Mouse (Mus musculus) thymus, adult 2 months (tissue): ENCODE results near the gene Lmntd2. TPM values are rescaled to one million over a fixed set of nuclear protein-coding genes. Genes with fewer than 3 reads are reported as not detected.

Source experiments
- DNase-seq: peaks from one replicate; pipeline ENCODE4 v3.0.0; 2021
- H3K27ac ChIP-seq: fragments of 200-500 bp; 2 replicates; pipeline ENCODE4 v1.5.1; 2012; ENCODE audit warnings: low read length, control low read depth; ENCODE audit not compliant: control insufficient read depth, insufficient read depth
- H3K27me3 ChIP-seq: fragments of 200-500 bp; 2 replicates; pipeline ENCODE4 v1.6.1; 2012; ENCODE audit warnings: mild to moderate bottlenecking, low read length, moderate library complexity, mixed read lengths; ENCODE audit not compliant: control insufficient read depth, insufficient read depth
- H3K36me3 ChIP-seq: fragments of 200-500 bp; 2 replicates; pipeline ENCODE4 v1.6.1; 2012; ENCODE audit warnings: mild to moderate bottlenecking, low read length, moderate library complexity; ENCODE audit not compliant: control insufficient read depth, insufficient read depth
- H3K4me1 ChIP-seq: fragments of 200-500 bp; replicated peaks from 2 replicates; pipeline ENCODE4 v1.6.1; 2012; ENCODE audit warnings: low read length; ENCODE audit not compliant: control insufficient read depth, insufficient read depth
- H3K4me3 ChIP-seq: fragments of 200-500 bp; 2 replicates; pipeline ENCODE4 v1.5.1; 2012; ENCODE audit warnings: mild to moderate bottlenecking, low read length, control low read depth, moderate library complexity; ENCODE audit not compliant: control insufficient read depth, insufficient read depth
- CTCF ChIP-seq: fragments of 200-500 bp; IDR thresholded peaks from 2 replicates; pipeline ENCODE4 v1.5.1; 2012; ENCODE audit warnings: mild to moderate bottlenecking, control low read depth, low read length, moderate library complexity, borderline replicate concordance; ENCODE audit not compliant: control insufficient read depth, poor library complexity, insufficient read depth; ENCODE audit errors: extremely low read depth
- POLR2A ChIP-seq: fragments of 200-500 bp; IDR thresholded peaks from 2 replicates; pipeline ENCODE4 v1.6.1; 2012; ENCODE audit warnings: mild to moderate bottlenecking, low read length, control low read depth, moderate library complexity; ENCODE audit not compliant: control insufficient read depth, poor library complexity, insufficient read depth; ENCODE audit errors: extremely low read depth
- WGBS: fragments of 180-500 bp; shearing (Covaris S2); methylation state at CpG from one replicate; pipeline ENCODE4 v1.1.7; 2018; 5-methylcytosine and 5-hydroxymethylcytosine counted together
- polyA plus RNA-seq: library from polyadenylated mRNA; depleted of rRNA; stranded (reverse); fragments of >200 nt; gene quantifications from 2 replicates; pipeline ENCODE4 v1.2.3, GENCODE M21; 2012

Lmntd2 gene
- polyA plus RNA-seq, 1 experiment: 5.5 TPM

- TF ChIP-seq POLR2A: no peak
- TF ChIP-seq CTCF: no peak
- Histone ChIP-seq H3K4me1 (peaks cover 17% of the 10 kb centered on the region), H3K4me3 (peak overlapping the region; percentile 99), H3K36me3 (peaks cover 29% of the 10 kb centered on the region), H3K27me3 (no peaks in the 10 kb centered on the region), H3K27ac (no peak overlapping the region)
- no peak for DNase-seq
- WGBS: 63% methylated on average over 6 of the region's 6 CpGs
These were observed 15.8 kb upstream of the Lmntd2 start for GRCm38 (mm10) chr7:141229702-141230101.

DNA sequence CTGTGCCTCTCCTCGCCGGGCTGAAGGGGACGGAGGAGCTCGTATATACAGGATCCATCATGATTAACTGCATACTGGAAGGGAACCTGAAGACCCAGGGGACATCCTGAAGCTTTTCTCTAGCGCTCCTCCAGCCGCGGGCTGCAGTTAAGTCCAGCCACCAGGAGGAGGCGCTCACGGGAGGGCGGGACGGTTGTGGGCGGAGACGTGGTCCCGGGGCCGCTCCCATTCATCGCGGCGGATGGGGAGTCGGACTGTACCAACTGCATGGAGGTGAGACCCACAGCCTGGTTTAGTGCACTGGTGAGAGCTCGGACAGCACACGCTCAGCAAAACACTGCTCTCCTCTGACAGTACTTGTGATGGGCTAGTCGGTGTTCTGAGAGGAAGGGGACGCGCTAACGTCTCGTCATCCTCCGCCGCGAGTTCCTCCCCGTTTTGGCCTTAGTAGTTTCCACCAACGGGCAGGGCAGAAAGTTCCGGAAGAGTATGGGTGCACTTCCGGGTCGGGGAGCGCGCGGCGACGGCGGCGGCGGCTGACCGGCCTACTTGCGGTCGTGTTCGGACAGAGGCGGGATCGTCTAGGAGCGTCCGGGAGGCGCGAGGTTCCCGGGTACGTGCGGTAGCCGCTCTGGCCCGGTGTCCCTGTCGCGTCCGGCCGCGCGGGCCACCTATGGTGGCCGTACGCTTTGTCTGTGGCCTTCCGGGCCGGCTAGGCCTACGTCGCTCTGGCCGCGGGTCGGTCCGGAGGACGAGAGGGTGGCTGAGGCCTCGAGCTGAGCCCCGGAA is 14.6 kb upstream of the Lmntd2 start, which contains the start of gene Phrf1:
TSS of gene Phrf1 (plus strand) at position 506 of the 789 bp plus-strand sequence.
- under 1% methylated on average over 76 of the region's 76 CpGs for WGBS
- Histone ChIP-seq H3K27me3 (no peaks in the 10 kb centered on the region), H3K27ac (peak within 1 kb of the TSS; percentile 67), H3K36me3 (peaks cover 20% of the 10 kb centered on the region), H3K4me1 (peaks cover 17% of the 10 kb centered on the region), H3K4me3 (peak within 1 kb of the TSS; percentile 99)
- peak; percentile 92 for DNase-seq
- peak; percentile 57; the same call in 1 of the 2 replicates for TF ChIP-seq POLR2A
- TF ChIP-seq CTCF: peak; percentile 96

- no peaks in the 10 kb centered on the region for H3K27me3 ChIP-seq
- peaks cover 17% of the 10 kb centered on the region for H3K4me1 ChIP-seq
- DNase-seq: no peak
- no peak for TF ChIP-seq POLR2A
- TF ChIP-seq CTCF: no peak
- H3K4me3 ChIP-seq: no peak overlapping the region
- 94% methylated on average over 4 of the region's 4 CpGs for WGBS
- H3K36me3 ChIP-seq: peaks cover 13% of the 10 kb centered on the region
- no peak overlapping the region for H3K27ac ChIP-seq
These were observed 13.9 kb upstream of the Lmntd2 start for GRCm38 (mm10) chr7:141227796-141228195.

DNA sequence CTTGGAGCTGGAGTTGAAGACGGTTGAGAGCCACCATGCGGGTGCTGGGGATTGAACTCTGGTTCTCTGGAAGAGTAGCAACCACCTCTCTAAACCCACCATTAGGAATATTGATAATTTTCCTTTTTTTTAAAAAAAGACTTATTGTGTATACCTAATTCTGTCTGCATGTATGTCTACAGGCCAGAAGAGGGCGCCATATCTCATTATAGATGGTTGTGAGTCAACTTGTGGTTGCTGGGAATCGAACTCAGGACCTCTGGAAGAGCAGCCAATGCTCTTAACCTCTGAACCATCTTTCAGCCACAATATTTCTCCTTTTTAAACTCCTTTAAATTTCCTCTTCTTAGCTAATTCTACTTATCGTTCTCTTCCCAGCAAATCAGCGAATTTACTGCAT is 12.7 kb upstream of the Lmntd2 start:
- DNase-seq: no peak
- Histone ChIP-seq H3K4me1 (peaks cover 26% of the 10 kb centered on the region), H3K36me3 (peaks cover under 1% of the 10 kb centered on the region; the same call in 1 of the 2 replicates), H3K27me3 (no peaks in the 10 kb centered on the region), H3K27ac (no peak overlapping the region), H3K4me3 (no peak overlapping the region)
- TF ChIP-seq POLR2A: no peak
- TF ChIP-seq CTCF: no peak
- WGBS: 93% methylated on average over 6 of the region's 6 CpGs

DNA sequence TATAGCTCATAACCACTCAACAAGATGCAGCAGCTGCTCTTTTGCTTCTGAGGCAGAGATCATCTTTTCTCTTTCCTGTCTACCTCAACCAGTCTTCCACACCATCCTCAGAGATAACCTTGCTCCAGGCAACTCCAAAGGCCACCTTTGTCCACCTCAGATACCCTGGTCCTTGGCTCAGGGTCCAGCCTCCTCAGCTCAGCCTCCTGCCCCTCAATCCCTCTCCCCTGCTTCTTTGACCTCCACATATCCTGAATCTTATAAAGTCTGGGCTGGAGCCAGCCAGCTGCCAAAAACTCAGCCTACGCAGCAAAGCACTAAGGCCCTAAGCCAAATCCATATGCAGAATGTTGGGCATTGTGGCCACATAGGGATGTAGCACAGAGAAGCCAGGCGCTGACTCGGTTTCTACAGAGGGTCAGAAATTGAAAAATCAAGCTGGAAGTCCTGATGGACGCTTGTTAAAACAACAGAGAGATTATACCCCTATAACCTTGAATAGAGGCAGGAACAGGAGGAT is 8.9 kb upstream of the Lmntd2 start:
- Histone ChIP-seq H3K4me1 (peaks cover 14% of the 10 kb centered on the region), H3K4me3 (no peak overlapping the region), H3K27ac (no peak overlapping the region), H3K27me3 (no peaks in the 10 kb centered on the region), H3K36me3 (no peaks in the 10 kb centered on the region)
- DNase-seq: no peak
- TF ChIP-seq POLR2A: no peak
- TF ChIP-seq CTCF: no peak
- WGBS: 99% methylated on average over 4 of the region's 4 CpGs

DNA sequence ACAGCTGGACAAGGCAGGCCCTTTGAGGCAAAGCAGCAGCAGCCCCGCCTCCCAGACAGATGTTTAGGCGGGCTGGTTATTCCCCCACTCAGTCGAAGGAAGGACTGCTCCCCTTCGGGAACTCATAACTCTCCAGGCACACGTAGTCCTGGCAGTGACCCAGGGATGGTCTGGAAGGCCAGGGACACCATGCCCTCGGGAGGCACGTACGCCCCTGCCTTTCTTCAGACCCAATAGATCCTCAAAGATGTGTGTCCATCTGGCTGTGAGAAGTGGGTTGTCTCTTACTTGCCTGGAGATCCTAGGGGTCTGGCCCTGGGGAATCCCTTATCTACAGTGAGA is 8.2 kb upstream of the Lmntd2 start:
- Histone ChIP-seq H3K36me3 (no peaks in the 10 kb centered on the region), H3K27ac (no peak overlapping the region), H3K4me1 (peaks cover 14% of the 10 kb centered on the region), H3K27me3 (no peaks in the 10 kb centered on the region), H3K4me3 (peak overlapping the region; percentile 24)
- TF ChIP-seq CTCF (no peak), POLR2A (no peak)
- 20% methylated on average over 8 of the region's 8 CpGs for WGBS
- no peak for DNase-seq
